Mouse (Mus musculus) thymus, postnatal 25 days (tissue): ENCODE measurements around the gene Gm11492.
A peak's percentile ranks its signal among the peaks of the same experiment; 100 is the strongest.

ENCODE experiments used
- DNase-seq: peaks from one replicate; pipeline ENCODE4 v3.0.0; 2022

Gm11492 gene

GRCm38 (mm10) chr11:87566501-87566900 lies at the start of gene Gm11492:
Gm11492 (plus strand) TSS chr11:87566653.
- DNase-seq, result no peak

GRCm38 (mm10) chr11:87519260-87519659 lies 47.2 kb upstream of the Gm11492 start:
- peak; percentile 45 for DNase-seq

- no peak for DNase-seq
These were observed 43.0 kb upstream of the Gm11492 start for GRCm38 (mm10) chr11:87523466-87523865.

- no peak for DNase-seq
These were observed 42.5 kb upstream of the Gm11492 start for GRCm38 (mm10) chr11:87523967-87524366.

- DNase-seq, result no peak
These were observed 41.7 kb upstream of the Gm11492 start for GRCm38 (mm10) chr11:87524780-87525179.

GRCm38 (mm10) chr11:87527364-87527763 lies 39.1 kb upstream of the Gm11492 start:
- no peak for DNase-seq

- DNase-seq, result no peak
These were observed 38.5 kb upstream of the Gm11492 start for GRCm38 (mm10) chr11:87527990-87528389.

GRCm38 (mm10) chr11:87531695-87532094 lies 34.8 kb upstream of the Gm11492 start:
- no peak for DNase-seq

- DNase-seq, result no peak
These were observed 24.2 kb upstream of the Gm11492 start for GRCm38 (mm10) chr11:87542285-87542684.

GRCm38 (mm10) chr11:87542906-87543305 lies 23.5 kb upstream of the Gm11492 start:
- DNase-seq, result no peak

- DNase-seq, result no peak
These were observed 13.1 kb upstream of the Gm11492 start for GRCm38 (mm10) chr11:87553342-87553741.

GRCm38 (mm10) chr11:87554386-87554785 lies 12.1 kb upstream of the Gm11492 start:
- no peak for DNase-seq

- no peak for DNase-seq
These were observed 11.2 kb upstream of the Gm11492 start for GRCm38 (mm10) chr11:87555106-87555703.

GRCm38 (mm10) chr11:87561208-87561607 lies 5.2 kb upstream of the Gm11492 start:
- DNase-seq, result no peak

- no peak for DNase-seq
These were observed 2.0 kb downstream of the Gm11492 start, which contains the start of gene Sept4 for GRCm38 (mm10) chr11:87568255-87568953. Sept4 (plus strand) TSS chr11:87568903.

GRCm38 (mm10) chr11:87570743-87571142 lies 4.3 kb downstream of the Gm11492 start:
- no peak for DNase-seq

GRCm38 (mm10) chr11:87571361-87571950 lies 5.0 kb downstream of the Gm11492 start:
- DNase-seq, result no peak

- no peak for DNase-seq
These were observed 7.3 kb downstream of the Gm11492 start for GRCm38 (mm10) chr11:87573751-87574150.

- no peak for DNase-seq
These were observed 8.2 kb downstream of the Gm11492 start for GRCm38 (mm10) chr11:87574520-87575180.

GRCm38 (mm10) chr11:87577601-87578248 lies 11.3 kb downstream of the Gm11492 start:
- DNase-seq, result no peak

- DNase-seq, result peak; percentile 66
These were observed 12.0 kb downstream of the Gm11492 start for GRCm38 (mm10) chr11:87578249-87578962.

GRCm38 (mm10) chr11:87578963-87579601 lies 12.6 kb downstream of the Gm11492 start:
- DNase-seq, result peak; percentile 20
